Mouse (Mus musculus): ENCODE data around the gene Nploc4. TPM values are rescaled to one million over a fixed set of nuclear protein-coding genes. Genes with fewer than 3 reads are reported as not detected.

Gene Nploc4
- total RNA-seq, 1 experiment: 57.7 TPM

DNA sequence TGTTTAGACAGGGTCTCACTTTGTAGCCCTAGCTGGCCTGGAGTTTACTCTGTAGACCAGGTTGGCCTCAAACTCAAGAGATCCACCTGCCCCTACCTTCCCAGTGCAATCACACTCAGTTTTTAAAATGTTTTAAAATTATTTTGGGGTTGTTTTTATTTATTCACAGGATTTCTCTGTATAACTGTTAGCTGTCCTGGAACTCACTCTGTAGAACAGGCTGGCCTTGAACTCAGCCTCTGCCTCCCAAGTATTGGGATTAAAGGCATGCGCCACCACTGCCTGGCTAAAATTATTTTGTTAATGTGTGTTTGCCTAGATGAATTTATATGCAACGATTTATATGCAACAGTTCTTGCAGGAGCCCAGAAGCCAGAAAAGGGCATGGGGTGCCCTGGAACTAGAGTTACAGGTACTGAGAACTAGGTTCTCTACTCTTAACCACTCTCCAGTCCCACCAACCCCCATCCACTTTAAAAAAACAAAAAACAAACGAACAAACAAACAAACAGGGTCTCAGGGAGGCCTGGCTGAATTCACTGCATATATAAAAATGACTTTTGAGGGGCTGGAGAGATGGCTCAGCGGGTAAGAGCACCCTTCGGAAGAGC is 93.1 kb downstream of the Nploc4 start:
- peaks cover 0 to 8% of the 10 kb centered on the region in 2 experiments; a peak in 1 of 4 replicates for H3K4me1 ChIP-seq (ENCODE audit: control insufficient read depth in 2 of 2, insufficient read depth in 2 of 2, low read length in 2 of 2, poor library complexity in 1 of 2)
- TF ChIP-seq ZNF384 (IDR thresholded peaks at IDR 0.05; ENCODE audit: low read depth, low read length) (no peak), HCFC1 (IDR thresholded peaks at IDR 0.05; ENCODE audit: borderline replicate concordance, insufficient read depth, low read length) (0 out of 2 replicates have a peak, but pooled peaks have one; percentile 34), MAFK (IDR thresholded peaks at IDR 0.05; ENCODE audit: insufficient read depth, low read depth, low read length) (no peak), ZC3H11A (IDR thresholded peaks at IDR 0.05; ENCODE audit: borderline replicate concordance, low read depth, low read length) (no peak), CHD2 (IDR thresholded peaks at IDR 0.05; ENCODE audit: low read depth, low read length) (0 out of 2 replicates have a peak, but pooled peaks have one; percentile 12)
- H3K27ac ChIP-seq (ENCODE audit: insufficient read depth, low read depth, low read length, poor library complexity, severe bottlenecking): no peak overlapping the region
- in situ Hi-C loops (cut with MboI; ENCODE audit: low sequenced_read_pairs in 2 of 2, unreplicated experiment in 2 of 2): no loop called here
- no peak overlapping the region for H3K9ac ChIP-seq (ENCODE audit: insufficient read depth, low read depth, low read length, poor library complexity, severe bottlenecking)
- DNase-seq (ENCODE audit: low read depth, low spot score): no peak
- H3K9me3 ChIP-seq (ENCODE audit: control insufficient read depth, insufficient read depth, low read depth, low read length): no peaks in the 10 kb centered on the region
- no peak overlapping the region for H3K4me3 ChIP-seq (ENCODE audit: insufficient read depth in 1 of 2, low read depth in 1 of 2, low read length in 2 of 2, poor library complexity in 1 of 2, severe bottlenecking in 1 of 2)
- H3K36me3 ChIP-seq (ENCODE audit: control insufficient read depth, insufficient read depth, low read length, poor library complexity, severe bottlenecking): peaks cover 21% of the 10 kb centered on the region

DNA sequence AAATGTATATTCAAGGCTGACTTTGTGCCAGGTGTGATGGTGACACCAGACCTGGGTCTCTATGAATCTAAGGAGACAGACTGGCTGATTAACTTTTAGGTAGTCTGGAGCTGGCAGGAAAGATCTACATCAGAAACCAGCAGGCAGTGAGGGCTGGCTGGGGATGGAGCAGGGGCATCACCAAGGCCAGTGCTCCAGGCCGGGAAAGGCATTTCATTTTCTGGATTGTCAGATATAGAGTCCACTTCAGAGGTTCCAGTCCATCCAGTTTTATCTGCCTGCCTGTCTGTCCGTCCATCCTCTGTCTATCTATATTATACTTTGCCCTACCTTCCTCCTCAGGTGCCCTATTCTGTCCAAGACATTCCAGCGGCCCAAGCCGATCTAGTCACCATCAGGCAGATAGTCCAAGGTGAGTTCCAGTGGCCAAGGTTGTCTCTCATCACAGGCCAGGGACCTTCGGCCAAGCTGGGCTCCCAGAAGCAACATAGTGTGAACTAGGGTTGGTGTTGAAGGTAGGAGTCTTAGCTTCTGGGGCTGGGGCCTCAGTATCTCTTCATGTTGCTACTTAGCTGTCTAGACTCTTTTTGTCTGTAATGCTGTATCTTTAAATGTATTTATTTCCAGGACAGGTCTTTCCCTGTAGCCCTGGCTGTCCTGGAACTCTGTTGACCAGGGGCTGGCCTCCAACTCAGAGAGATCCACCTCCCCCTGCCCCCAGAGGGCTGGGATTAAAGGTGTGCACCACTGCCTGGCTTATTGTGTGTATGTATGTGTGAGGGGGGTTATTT is 93.8 kb downstream of the Nploc4 start:
- no peaks in the 10 kb centered on the region for H3K9me3 ChIP-seq (ENCODE audit: control insufficient read depth, insufficient read depth, low read depth, low read length)
- DNase-seq (ENCODE audit: low read depth, low spot score): no peak
- H3K4me3 ChIP-seq (ENCODE audit: insufficient read depth in 1 of 2, low read depth in 1 of 2, low read length in 2 of 2, poor library complexity in 1 of 2, severe bottlenecking in 1 of 2): no peak overlapping the region
- peaks cover 21% of the 10 kb centered on the region for H3K36me3 ChIP-seq (ENCODE audit: control insufficient read depth, insufficient read depth, low read length, poor library complexity, severe bottlenecking)
- TF ChIP-seq CHD2 (IDR thresholded peaks at IDR 0.05; ENCODE audit: low read depth, low read length) (peak; percentile 11; the same call in 1 of the 2 replicates), ZNF384 (IDR thresholded peaks at IDR 0.05; ENCODE audit: low read depth, low read length) (no peak)
- H3K4me1 ChIP-seq (ENCODE audit: control insufficient read depth in 2 of 2, insufficient read depth in 2 of 2, low read length in 2 of 2, poor library complexity in 1 of 2): peaks cover 0 to 8% of the 10 kb centered on the region in 2 experiments; a peak in 1 of 4 replicates
- in situ Hi-C loops (cut with MboI; ENCODE audit: low sequenced_read_pairs in 2 of 2, unreplicated experiment in 2 of 2): no loop called here
- H3K9ac ChIP-seq (ENCODE audit: insufficient read depth, low read depth, low read length, poor library complexity, severe bottlenecking): no peak overlapping the region
- no peak overlapping the region for H3K27ac ChIP-seq (ENCODE audit: insufficient read depth, low read depth, low read length, poor library complexity, severe bottlenecking)

DNA sequence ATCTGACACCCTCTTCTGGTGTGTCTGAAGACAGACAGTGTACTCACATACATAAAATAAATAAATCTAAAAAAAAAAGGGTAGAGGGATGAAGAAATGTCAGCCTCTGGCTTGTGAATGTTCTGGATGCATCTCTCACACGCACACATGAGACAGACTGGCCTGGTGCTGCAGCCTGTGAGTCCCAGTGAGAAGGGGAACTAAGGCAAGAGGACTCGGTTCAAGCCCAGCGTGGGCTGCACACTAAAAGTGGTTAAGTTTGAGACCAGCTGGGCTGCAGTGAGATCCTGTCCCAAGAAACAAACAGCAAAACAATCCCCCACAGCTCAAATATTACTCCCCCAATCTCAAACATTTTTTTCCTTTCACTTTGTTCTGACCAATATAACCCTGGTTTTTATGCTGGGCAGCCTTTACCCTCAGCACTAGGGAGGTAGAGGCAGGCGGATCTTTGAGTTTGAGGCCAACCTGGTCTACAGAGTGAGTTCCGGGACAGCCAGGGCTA is 94.8 kb downstream of the Nploc4 start:
- TF ChIP-seq HCFC1 (IDR thresholded peaks at IDR 0.05; ENCODE audit: borderline replicate concordance, insufficient read depth, low read length) (no peak), CHD2 (IDR thresholded peaks at IDR 0.05; ENCODE audit: low read depth, low read length) (no peak), ZC3H11A (IDR thresholded peaks at IDR 0.05; ENCODE audit: borderline replicate concordance, low read depth, low read length) (no peak), MAFK (IDR thresholded peaks at IDR 0.05; ENCODE audit: insufficient read depth, low read depth, low read length) (no peak), ZNF384 (IDR thresholded peaks at IDR 0.05; ENCODE audit: low read depth, low read length) (no peak)
- no peak overlapping the region for H3K4me3 ChIP-seq (ENCODE audit: insufficient read depth in 1 of 2, low read depth in 1 of 2, low read length in 2 of 2, poor library complexity in 1 of 2, severe bottlenecking in 1 of 2)
- DNase-seq (ENCODE audit: low read depth, low spot score): no peak
- peaks cover 17% of the 10 kb centered on the region for H3K36me3 ChIP-seq (ENCODE audit: control insufficient read depth, insufficient read depth, low read length, poor library complexity, severe bottlenecking)
- in situ Hi-C loops (cut with MboI; ENCODE audit: low sequenced_read_pairs in 2 of 2, unreplicated experiment in 2 of 2): no loop called here
- H3K9me3 ChIP-seq (ENCODE audit: control insufficient read depth, insufficient read depth, low read depth, low read length): no peaks in the 10 kb centered on the region
- H3K4me1 ChIP-seq (ENCODE audit: control insufficient read depth in 2 of 2, insufficient read depth in 2 of 2, low read length in 2 of 2, poor library complexity in 1 of 2): peaks cover 0 to 8% of the 10 kb centered on the region in 2 experiments; a peak in 1 of 4 replicates
- H3K27ac ChIP-seq (ENCODE audit: insufficient read depth, low read depth, low read length, poor library complexity, severe bottlenecking): no peak overlapping the region
- H3K9ac ChIP-seq (ENCODE audit: insufficient read depth, low read depth, low read length, poor library complexity, severe bottlenecking): no peak overlapping the region

DNA sequence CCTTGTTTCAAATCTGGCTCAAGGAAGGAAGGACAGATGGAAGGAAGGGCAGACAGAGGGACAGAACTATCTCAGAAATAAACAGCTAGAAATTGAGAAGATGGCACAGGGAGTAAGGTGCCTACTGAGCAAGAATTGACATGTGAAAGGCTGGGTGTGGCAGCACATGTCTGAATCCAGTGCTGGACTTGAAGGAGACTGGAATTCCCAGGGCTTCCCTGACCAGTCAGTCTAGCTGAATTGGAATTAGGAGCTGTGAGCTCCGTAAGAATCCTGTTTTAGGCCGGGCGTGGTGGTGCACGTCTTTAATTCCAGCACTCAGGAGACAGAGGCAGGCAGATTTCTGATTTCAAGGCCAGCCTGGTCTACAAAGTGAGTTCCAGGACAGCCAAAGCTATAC is 95.8 kb downstream of the Nploc4 start:
- in situ Hi-C loops (cut with MboI; ENCODE audit: low sequenced_read_pairs in 2 of 2, unreplicated experiment in 2 of 2): no loop called here
- Histone ChIP-seq H3K36me3 (ENCODE audit: control insufficient read depth, insufficient read depth, low read length, poor library complexity, severe bottlenecking) (peaks cover 10% of the 10 kb centered on the region), H3K4me1 (ENCODE audit: control insufficient read depth in 2 of 2, insufficient read depth in 2 of 2, low read length in 2 of 2, poor library complexity in 1 of 2) (peaks cover 0 to 8% of the 10 kb centered on the region in 2 experiments; a peak in 1 of 4 replicates), H3K9ac (ENCODE audit: insufficient read depth, low read depth, low read length, poor library complexity, severe bottlenecking) (no peak overlapping the region), H3K9me3 (ENCODE audit: control insufficient read depth, insufficient read depth, low read depth, low read length) (no peaks in the 10 kb centered on the region), H3K4me3 (ENCODE audit: insufficient read depth in 1 of 2, low read depth in 1 of 2, low read length in 2 of 2, poor library complexity in 1 of 2, severe bottlenecking in 1 of 2) (no peak overlapping the region), H3K27ac (ENCODE audit: insufficient read depth, low read depth, low read length, poor library complexity, severe bottlenecking) (no peak overlapping the region)
- TF ChIP-seq MAFK (IDR thresholded peaks at IDR 0.05; ENCODE audit: insufficient read depth, low read depth, low read length): no peak
- no peak for TF ChIP-seq ZNF384 (IDR thresholded peaks at IDR 0.05; ENCODE audit: low read depth, low read length)
- no peak for TF ChIP-seq ZC3H11A (IDR thresholded peaks at IDR 0.05; ENCODE audit: borderline replicate concordance, low read depth, low read length)
- no peak for TF ChIP-seq CHD2 (IDR thresholded peaks at IDR 0.05; ENCODE audit: low read depth, low read length)
- no peak for TF ChIP-seq HCFC1 (IDR thresholded peaks at IDR 0.05; ENCODE audit: borderline replicate concordance, insufficient read depth, low read length)
- DNase-seq (ENCODE audit: low read depth, low spot score): no peak
